In genomic region chr10:79611296-79611695, GRCm38 (mm10) we compare ENCODE assay signal across 39 mouse cellular contexts. TPM values are rescaled to one million over a fixed set of nuclear protein-coding genes. Genes with fewer than 3 reads are reported as not detected.
DNase-seq lines count a peak whose midpoint lies in the region; ATAC-seq lines count a peak whose summit lies in the region.
"Had no signal": no experiment of that assay in that cellular context is flagged by ENCODE, and none has a peak within 500 bp of the region (broad histone marks: within the 10 kb centered on the region; RNA-seq: fewer than 3 reads in every experiment).

No protein-coding gene starts in this region.

- peak overlapping the region; percentile 100; the same call in 1 of the 2 replicates for H3K4me2 ChIP-seq in neural tube, embryonic 12.5 days (replicated peaks)

- no peak overlapping the region for H3K9ac ChIP-seq in neural tube, embryonic 12.5 days
- H3K9ac ChIP-seq: embryonic facial prominence, embryonic 12.5 days; forebrain, embryonic 15.5 days; lung, embryonic 15.5 days had no signal

- no peaks in the 10 kb centered on the region for H3K36me3 ChIP-seq in heart, embryonic 10.5 days
- H3K36me3 ChIP-seq in neural tube, embryonic 12.5 days, result no peaks in the 10 kb centered on the region
- H3K36me3 ChIP-seq: embryonic facial prominence, embryonic 12.5 days; forebrain, embryonic 15.5 days; G1E; heart, embryonic 12.5 days; hindbrain, embryonic 15.5 days; lung, embryonic 15.5 days; midbrain, embryonic 10.5 days had no signal

- H3K4me3 ChIP-seq in heart, embryonic 10.5 days, result peak overlapping the region; percentile 70; the same call in 1 of the 2 replicates
- H3K4me3 ChIP-seq in neural tube, embryonic 12.5 days, result no peak overlapping the region

- H3K4me1 ChIP-seq in heart, embryonic 10.5 days, result peaks cover 29% of the 10 kb centered on the region
- peaks cover 24% of the 10 kb centered on the region for H3K4me1 ChIP-seq in neural tube, embryonic 12.5 days

- intact Hi-C loops in heart, postnatal 25 days (cut with DNase I), result loop anchor here (5.0 kb wide), 1 partner anchor 36 kb away; the partner anchor contains the start of gene Odf3l2

- WGBS in heart, embryonic 10.5 days, result 23% methylated on average over 5 of the region's 5 CpGs
- WGBS in neural tube, embryonic 12.5 days, result 33% methylated on average over 5 of the region's 5 CpGs

- no peak overlapping the region for H3K27ac ChIP-seq in heart, embryonic 10.5 days
- H3K27ac ChIP-seq in neural tube, embryonic 12.5 days, result no peak overlapping the region
- H3K27ac ChIP-seq: embryonic facial prominence, embryonic 12.5 days; forebrain, embryonic 15.5 days; gastrocnemius, adult 2 months; hindbrain, embryonic 15.5 days; lung, embryonic 15.5 days; midbrain, embryonic 10.5 days had no signal

- no peaks in the 10 kb centered on the region for H3K9me3 ChIP-seq in heart, embryonic 10.5 days
- no peaks in the 10 kb centered on the region for H3K9me3 ChIP-seq in neural tube, embryonic 12.5 days
- H3K9me3 ChIP-seq: embryonic facial prominence, embryonic 12.5 days; forebrain, embryonic 15.5 days; heart, embryonic 12.5 days; hindbrain, embryonic 15.5 days; lung, embryonic 15.5 days; midbrain, embryonic 10.5 days had no signal

- peaks cover 65% of the 10 kb centered on the region for H3K27me3 ChIP-seq in heart, embryonic 10.5 days (ENCODE audit: insufficient read depth, poor library complexity, severe bottlenecking)
- H3K27me3 ChIP-seq in neural tube, embryonic 12.5 days (replicated peaks), result peaks cover 29% of the 10 kb centered on the region

- ATAC-seq in neural tube, embryonic 12.5 days (ENCODE audit: low FRiP score, low read depth), result no peak
- ATAC-seq: forebrain, embryonic 15.5 days had no signal

- DNase-seq in cerebellum, adult 11-12 months, result peak; percentile 38
- DNase-seq in cerebellum, adult 9-11 months, result no peak
- no peak for DNase-seq in heart, embryonic 10.5 days (ENCODE audit: low spot score)
- no peak for DNase-seq in heart, postnatal 25 days (ENCODE audit: low spot score)
- no peak for DNase-seq in neural tube, embryonic 10.5 days (ENCODE audit: extremely low spot score, low spot score)
- no peak for DNase-seq in kidney, postnatal 14 days
- DNase-seq: adrenal gland, postnatal 36 days; gastrocnemius, adult 2 months; gastrocnemius, postnatal 36 days; heart, adult 18-20 months; kidney, adult 2 months; kidney, postnatal 4 days; right cerebral cortex, postnatal 25 days; thymus, postnatal 14 days had no signal

RNA-seq across cellular contexts. Expression of gene C2cd4c, which starts 2.5 kb away (rescaled TPM):
- polyA plus RNA-seq in heart, embryonic 10.5 days (2016; fragmentation: Nextera tagmentation; extraction: Ambion mirVana), result not detected in 2 replicates
- total RNA-seq in heart, postnatal 25 days (2021), result not detected
- 0.09 TPM in 1 of 2 replicates, not detected in the other for polyA plus RNA-seq in neural tube, embryonic 12.5 days (2016; fragmentation: Nextera tagmentation; extraction: Ambion mirVana)
- total RNA-seq: G1E; megakaryocyte progenitor cell, adult 5-6 weeks; monocyte, adult 5-6 weeks; neutrophil, adult 5-6 weeks had no signal
- polyA plus RNA-seq: G1E; heart, embryonic 12.5 days; heart, postnatal 0 days; limb, embryonic 11.5 days; liver, embryonic 11.5 days; liver, embryonic 16.5 days; lung, embryonic 15.5 days had no signal

RNA-seq across cellular contexts. Expression of gene Theg, which starts 24.2 kb away (rescaled TPM):
- polyA plus RNA-seq in heart, embryonic 10.5 days (2016; fragmentation: Nextera tagmentation; extraction: Ambion mirVana), result not detected in 2 replicates
- total RNA-seq in heart, postnatal 25 days (2021), result not detected
- polyA plus RNA-seq in neural tube, embryonic 12.5 days (2016; fragmentation: Nextera tagmentation; extraction: Ambion mirVana), result not detected in 2 replicates
- total RNA-seq: adrenal gland, adult 18-20 months; adrenal gland, postnatal 36 days; CH12.LX; G1E; gastrocnemius, adult 2 months; gastrocnemius, postnatal 36 days; heart, adult 18-20 months; hematopoietic stem cell, adult 5-6 weeks; megakaryocyte progenitor cell, adult 5-6 weeks; monocyte, adult 5-6 weeks; neutrophil, adult 5-6 weeks had no signal
- polyA plus RNA-seq: C2C12; embryonic facial prominence, embryonic 12.5 days; forebrain, embryonic 15.5 days; G1E; heart, embryonic 12.5 days; heart, postnatal 0 days; hindbrain, embryonic 15.5 days; intestine, embryonic 14.5 days; kidney, adult 2 months; kidney, embryonic 16.5 days; limb, embryonic 11.5 days; liver, embryonic 11.5 days; liver, embryonic 16.5 days; lung, embryonic 15.5 days; midbrain, embryonic 10.5 days; stomach, embryonic 16.5 days; urinary bladder, adult 2 months had no signal

RNA-seq across cellular contexts. Expression of gene Shc2, which starts 26.4 kb away (rescaled TPM):
- polyA plus RNA-seq in heart, embryonic 10.5 days (2016; fragmentation: Nextera tagmentation; extraction: Ambion mirVana), result 2.7 and 6.3 TPM in 2 replicates
- total RNA-seq in heart, postnatal 25 days (2021), result 1 to 10 TPM; 2.2 to 2.4 TPM
- 35.5 and 43.9 TPM in 2 replicates for polyA plus RNA-seq in neural tube, embryonic 12.5 days (2016; fragmentation: Nextera tagmentation; extraction: Ambion mirVana)
- total RNA-seq: CH12.LX; hematopoietic stem cell, adult 5-6 weeks; megakaryocyte progenitor cell, adult 5-6 weeks; monocyte, adult 5-6 weeks; neutrophil, adult 5-6 weeks had no signal
- polyA plus RNA-seq: G1E had no signal

RNA-seq across cellular contexts. Expression of gene Odf3l2, which starts 34.2 kb away (rescaled TPM):
- not detected in 2 replicates for polyA plus RNA-seq in heart, embryonic 10.5 days (2016; fragmentation: Nextera tagmentation; extraction: Ambion mirVana)
- total RNA-seq in heart, postnatal 25 days (2021), result not detected
- polyA plus RNA-seq in neural tube, embryonic 12.5 days (2016; fragmentation: Nextera tagmentation; extraction: Ambion mirVana), result not detected in 2 replicates
- total RNA-seq: adrenal gland, adult 18-20 months; adrenal gland, postnatal 36 days; CH12.LX; heart, adult 18-20 months; hematopoietic stem cell, adult 5-6 weeks; megakaryocyte progenitor cell, adult 5-6 weeks; monocyte, adult 5-6 weeks; neutrophil, adult 5-6 weeks had no signal
- polyA plus RNA-seq: C2C12; embryonic facial prominence, embryonic 12.5 days; G1E; heart, embryonic 12.5 days; heart, postnatal 0 days; intestine, embryonic 14.5 days; kidney, embryonic 16.5 days; limb, embryonic 11.5 days; liver, embryonic 11.5 days; liver, embryonic 16.5 days; lung, embryonic 15.5 days; midbrain, embryonic 10.5 days; stomach, embryonic 16.5 days; urinary bladder, adult 2 months had no signal

RNA-seq across cellular contexts. Expression of gene Madcam1, which starts 53.1 kb away (rescaled TPM):
- polyA plus RNA-seq in heart, embryonic 10.5 days (2016; fragmentation: Nextera tagmentation; extraction: Ambion mirVana), result 0.38 and 1.3 TPM in 2 replicates
- total RNA-seq in heart, postnatal 25 days (2021), result not detected
- 1.1 and 2.0 TPM in 2 replicates for polyA plus RNA-seq in neural tube, embryonic 12.5 days (2016; fragmentation: Nextera tagmentation; extraction: Ambion mirVana)
- total RNA-seq: adrenal gland, adult 18-20 months; adrenal gland, postnatal 36 days; G1E; gastrocnemius, adult 2 months; gastrocnemius, postnatal 36 days; hematopoietic stem cell, adult 5-6 weeks; layer of hippocampus, adult 8-10 months; layer of hippocampus, postnatal 25 days; megakaryocyte progenitor cell, adult 5-6 weeks; monocyte, adult 5-6 weeks; neutrophil, adult 5-6 weeks had no signal
- polyA plus RNA-seq: C2C12; G1E; urinary bladder, adult 2 months had no signal
